11 mouse cellular contexts compared by ENCODE assay signal in genomic region chr1:41897768-41898330, GRCm38 (mm10).
DNase-seq lines count a peak whose midpoint lies in the region; ATAC-seq lines count a peak whose summit lies in the region.
"Had no signal": no experiment of that assay in that cellular context is flagged by ENCODE, and none has a peak within 500 bp of the region (broad histone marks: within the 10 kb centered on the region; RNA-seq: fewer than 3 reads in every experiment).

No protein-coding gene starts in this region.

- H3K9me3 ChIP-seq in forebrain, embryonic 15.5 days = no peaks in the 10 kb centered on the region
- no peaks in the 10 kb centered on the region for H3K9me3 ChIP-seq in neural tube, embryonic 15.5 days (replicated peaks)
- H3K9me3 ChIP-seq: neural tube, embryonic 13.5 days had no signal

- DNase-seq in embryo, embryonic 10.5 days (ENCODE audit: low spot score) = peak; percentile 28
- DNase-seq in embryo, embryonic 11 days = no peak
- peak; percentile 38 to 41 for DNase-seq in left cerebral cortex, adult 18-20 months (ENCODE audit: low spot score in 2 of 2)
- DNase-seq in left cerebral cortex, adult 11 months (ENCODE audit: low spot score) = no peak
- DNase-seq in left cerebral cortex, postnatal 10 days (ENCODE audit: extremely low spot score in 1 of 2, low spot score in 2 of 2) = peak; percentile 24 to 56
- DNase-seq in ovary, postnatal 10 days (ENCODE audit: low spot score) = no peak
- DNase-seq: lung, adult 2 months had no signal

- 57% methylated on average over 4 of the region's 4 CpGs for WGBS in forebrain, embryonic 15.5 days
- 68% methylated on average over 4 of the region's 4 CpGs for WGBS in neural tube, embryonic 15.5 days

- intact Hi-C loops in left cerebral cortex, postnatal 10 days (cut with DNase I) = loop anchor here (2.0 to 10.0 kb wide), 3 partner anchors 223 to 1023 kb away; no protein-coding TSS in a partner anchor

- H3K4me3 ChIP-seq in forebrain, embryonic 15.5 days = no peak overlapping the region
- no peak overlapping the region for H3K4me3 ChIP-seq in neural tube, embryonic 15.5 days (replicated peaks)
- H3K4me3 ChIP-seq: neural tube, embryonic 13.5 days had no signal

- no peaks in the 10 kb centered on the region for H3K27me3 ChIP-seq in forebrain, embryonic 15.5 days
- H3K27me3 ChIP-seq in neural tube, embryonic 15.5 days (replicated peaks) = no peaks in the 10 kb centered on the region
- H3K27me3 ChIP-seq: neural tube, embryonic 13.5 days had no signal

- ATAC-seq in forebrain, embryonic 15.5 days (replicated peaks) = peak; percentile 76
- no peak for ATAC-seq in neural tube, embryonic 15.5 days (ENCODE audit: low FRiP score)
- ATAC-seq: CD4-positive, CD25-positive, alpha-beta regulatory T cell, adult 4 months had no signal

- no peak overlapping the region for H3K9ac ChIP-seq in forebrain, embryonic 15.5 days (replicated peaks)
- no peak overlapping the region for H3K9ac ChIP-seq in neural tube, embryonic 15.5 days (replicated peaks)
- H3K9ac ChIP-seq: neural tube, embryonic 13.5 days had no signal

- H3K27ac ChIP-seq in forebrain, embryonic 15.5 days (replicated peaks) = no peak overlapping the region
- no peak overlapping the region for H3K27ac ChIP-seq in neural tube, embryonic 15.5 days (replicated peaks)
- H3K27ac ChIP-seq: neural tube, embryonic 13.5 days had no signal

- H3K36me3 ChIP-seq in forebrain, embryonic 15.5 days = no peaks in the 10 kb centered on the region
- no peaks in the 10 kb centered on the region for H3K36me3 ChIP-seq in neural tube, embryonic 15.5 days
- H3K36me3 ChIP-seq: neural tube, embryonic 13.5 days had no signal

- 0 out of 2 replicates have a peak, but pooled peaks cover 2% of the 10 kb centered on the region for H3K4me1 ChIP-seq in forebrain, embryonic 15.5 days
- H3K4me1 ChIP-seq in neural tube, embryonic 15.5 days = no peaks in the 10 kb centered on the region
- H3K4me1 ChIP-seq: neural tube, embryonic 13.5 days had no signal

- no peak overlapping the region for H3K4me2 ChIP-seq in forebrain, embryonic 15.5 days (replicated peaks)
- H3K4me2 ChIP-seq in neural tube, embryonic 15.5 days = no peak overlapping the region
- H3K4me2 ChIP-seq: neural tube, embryonic 13.5 days had no signal

Comparison
In these comparisons a context has a peak if more than half of its experiments do, and no peak if none do; other contexts are left out.
1. DNase-seq: peak in embryo, embryonic 10.5 days (single experiment), left cerebral cortex, adult 18-20 months (2 of 2) and left cerebral cortex, postnatal 10 days (2 of 2); none in embryo, embryonic 11 days (single experiment), left cerebral cortex, adult 11 months (single experiment) and ovary, postnatal 10 days (single experiment).